Mouse (Mus musculus): ENCODE data around the gene Drp2.

Drp2 gene

GRCm38 (mm10) chrX:134403863-134404583, at the start of gene Drp2:
Gene Drp2 (plus strand): TSS chrX:134404551.
- DNase-seq (ENCODE audit: low read depth, low spot score): no peak

GRCm38 (mm10) chrX:134359336-134359735, 45.0 kb upstream of the Drp2 start:
- DNase-seq (ENCODE audit: low read depth, low spot score): no peak

DNA sequence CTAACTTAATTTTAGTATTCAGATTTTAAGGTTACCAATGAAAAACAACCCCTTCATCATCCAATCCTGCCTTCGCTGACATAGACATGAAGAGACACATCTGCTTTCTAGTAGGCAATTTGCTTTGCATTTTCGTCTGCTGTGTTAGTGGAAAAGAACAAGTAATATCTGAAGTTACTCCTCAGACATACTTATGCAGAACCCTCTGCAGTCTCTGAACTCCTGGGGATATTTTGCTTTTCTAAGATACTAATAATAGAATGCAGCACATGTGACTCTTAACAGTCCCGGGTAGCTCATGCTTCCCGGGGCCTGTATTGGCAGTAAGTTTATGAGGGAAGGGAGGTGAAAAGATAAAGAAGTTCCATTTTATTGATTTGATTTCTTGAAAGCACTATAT, 42.2 kb upstream of the Drp2 start:
- DNase-seq (ENCODE audit: low read depth, low spot score): no peak

DNA sequence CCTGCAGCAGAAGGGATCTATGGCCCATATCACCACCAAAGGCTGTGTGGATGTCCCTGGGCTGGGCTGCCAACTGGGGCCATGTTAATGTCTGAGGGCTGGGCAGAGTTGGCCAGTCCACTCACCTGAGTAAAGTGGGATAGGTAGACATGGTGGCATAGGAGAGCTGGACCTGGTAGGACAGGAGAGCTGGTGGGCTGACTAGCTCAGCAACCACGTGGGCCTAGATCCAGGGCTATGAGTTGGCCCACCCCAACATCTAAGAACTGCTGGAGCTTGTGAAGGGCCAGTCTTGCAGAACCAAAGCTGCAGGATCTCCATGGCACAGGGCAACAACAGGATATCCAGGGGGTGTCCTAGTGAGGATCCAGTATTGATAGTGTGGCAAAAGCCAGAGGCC, 38.9 kb upstream of the Drp2 start:
- DNase-seq (ENCODE audit: low read depth, low spot score): no peak

GRCm38 (mm10) chrX:134366547-134366946, 37.8 kb upstream of the Drp2 start:
- no peak for DNase-seq (ENCODE audit: low read depth, low spot score)

DNA sequence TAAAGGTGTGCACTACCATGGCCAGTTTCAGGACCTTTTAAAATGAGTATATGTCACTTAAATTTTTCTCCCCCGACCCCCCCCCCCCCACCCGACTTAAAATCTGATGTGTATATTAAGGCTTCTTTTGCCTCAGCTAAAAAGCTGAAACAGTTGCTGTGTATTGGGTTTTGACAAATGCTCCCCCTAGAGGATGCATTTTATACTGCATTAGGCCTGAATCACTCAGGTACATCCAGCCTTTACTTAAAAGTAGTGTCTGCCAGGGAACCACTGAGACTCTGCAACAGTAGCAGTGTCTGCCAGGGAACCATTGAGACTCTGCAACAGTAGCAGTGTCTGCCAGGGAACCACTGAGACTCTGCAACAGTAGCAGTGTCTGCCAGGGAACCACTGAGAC, 33.1 kb upstream of the Drp2 start:
- peak; percentile 7 for DNase-seq (ENCODE audit: low read depth, low spot score)

DNA sequence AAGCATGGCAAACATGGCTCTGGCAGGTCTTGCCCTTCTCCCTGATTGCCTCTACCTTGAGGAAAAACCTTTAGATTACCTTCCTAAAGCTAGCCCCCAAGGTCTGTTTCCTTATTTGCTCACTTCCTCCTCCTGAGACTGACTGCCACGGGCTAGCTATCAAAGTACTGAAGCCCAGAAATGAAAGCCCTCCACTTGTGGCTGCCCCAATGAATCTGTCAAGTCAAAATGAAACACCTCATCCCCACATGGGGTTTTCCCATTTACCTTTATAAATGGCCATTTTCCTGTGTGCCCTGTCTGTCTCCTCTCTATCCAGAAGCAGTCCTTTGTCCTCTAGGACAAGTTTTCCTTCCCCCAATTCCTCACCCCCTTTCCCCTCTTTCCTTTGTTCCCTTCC, 30.2 kb upstream of the Drp2 start:
- no peak for DNase-seq (ENCODE audit: low read depth, low spot score)

DNA sequence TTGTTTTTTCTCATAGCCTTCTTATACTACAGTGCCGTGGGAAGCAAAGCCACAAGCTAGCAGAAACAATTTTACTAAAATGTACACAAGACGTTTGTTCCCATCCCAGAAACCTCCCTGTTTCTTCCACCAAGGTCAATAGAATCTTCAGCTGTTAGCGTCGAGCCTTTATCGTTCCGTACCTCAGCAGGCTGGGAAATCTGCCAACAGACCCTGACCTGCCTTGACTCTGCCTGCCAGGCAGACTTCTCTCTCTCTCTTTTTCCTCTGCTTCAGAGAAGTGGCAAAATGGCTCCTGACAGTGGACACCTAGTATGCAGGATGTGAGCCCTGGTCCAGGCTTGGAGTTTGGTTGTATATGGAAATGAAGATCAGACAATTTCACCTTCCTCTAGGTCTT, 19.5 kb upstream of the Drp2 start:
- no peak for DNase-seq (ENCODE audit: low read depth, low spot score)

- no peak for DNase-seq (ENCODE audit: low read depth, low spot score)
Observed at GRCm38 (mm10) chrX:134398972-134399371, 5.4 kb upstream of the Drp2 start.

DNA sequence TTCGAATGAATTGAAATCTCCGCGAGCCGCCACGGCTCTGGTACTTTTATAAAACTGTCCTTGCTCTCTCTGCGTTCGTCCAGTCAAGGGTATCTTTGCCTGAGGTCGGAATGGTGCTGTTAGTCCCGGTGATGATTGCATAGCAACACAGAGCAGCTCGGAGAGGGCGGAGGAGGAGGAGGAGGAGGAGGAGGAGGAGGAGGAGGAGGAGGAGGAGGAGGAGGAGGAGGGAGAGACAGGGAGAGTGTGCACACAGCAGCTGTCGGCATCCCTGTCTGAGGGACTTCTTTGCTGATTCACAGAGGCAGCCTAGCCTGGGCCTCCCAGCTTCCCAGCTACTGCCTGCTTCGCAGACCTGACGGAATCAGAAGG, 219 bp downstream of the Drp2 start:
- peak; percentile 9 for DNase-seq (ENCODE audit: low read depth, low spot score)

DNA sequence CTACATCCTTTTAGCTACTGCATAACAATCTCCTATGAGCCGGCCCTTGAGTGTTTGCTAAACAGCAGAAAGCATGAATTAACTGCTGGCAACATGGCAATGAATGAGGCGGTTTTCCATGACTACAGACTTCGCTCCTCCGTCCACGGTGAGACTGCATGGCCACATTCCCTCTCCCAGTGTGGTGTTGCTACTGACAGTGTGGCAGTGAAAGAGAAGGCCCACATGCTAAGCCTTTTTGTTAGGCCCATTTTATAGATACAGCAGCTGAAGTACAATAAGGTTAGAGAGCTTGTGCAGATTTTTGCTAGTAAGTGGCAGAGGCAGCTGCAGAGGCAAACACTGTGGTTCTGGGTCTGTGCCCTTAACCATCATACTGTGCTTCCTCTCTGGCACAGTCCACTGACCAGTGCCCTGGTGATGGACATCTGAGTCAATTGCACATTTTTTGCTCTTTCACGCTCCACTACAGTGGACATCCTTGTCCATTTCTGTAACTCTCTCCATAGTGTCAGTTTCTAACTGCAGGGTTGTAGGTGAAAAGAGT, 5.1 kb downstream of the Drp2 start:
- DNase-seq (ENCODE audit: low read depth, low spot score): no peak

DNA sequence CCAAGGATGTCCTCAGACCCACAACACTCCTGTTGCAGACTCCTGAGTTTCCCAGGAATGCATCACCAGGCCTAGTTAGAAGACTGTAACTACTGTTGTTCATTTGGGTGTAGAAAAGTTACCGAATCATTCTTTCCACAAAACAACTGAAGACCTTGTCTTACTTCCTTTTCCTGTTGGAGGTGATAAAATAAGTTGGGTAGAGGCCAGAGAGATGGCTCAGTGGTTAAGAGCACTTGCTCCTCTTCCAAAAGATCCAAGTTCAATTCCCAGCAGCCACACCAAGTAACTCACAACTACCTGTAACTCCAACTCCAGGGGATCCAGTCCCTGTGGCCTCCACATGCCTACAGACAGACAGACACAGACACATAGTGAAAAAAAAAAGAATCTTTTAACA, 7.7 kb downstream of the Drp2 start:
- no peak for DNase-seq (ENCODE audit: low read depth, low spot score)

GRCm38 (mm10) chrX:134420097-134420496, 15.7 kb downstream of the Drp2 start:
- no peak for DNase-seq (ENCODE audit: low read depth, low spot score)

DNA sequence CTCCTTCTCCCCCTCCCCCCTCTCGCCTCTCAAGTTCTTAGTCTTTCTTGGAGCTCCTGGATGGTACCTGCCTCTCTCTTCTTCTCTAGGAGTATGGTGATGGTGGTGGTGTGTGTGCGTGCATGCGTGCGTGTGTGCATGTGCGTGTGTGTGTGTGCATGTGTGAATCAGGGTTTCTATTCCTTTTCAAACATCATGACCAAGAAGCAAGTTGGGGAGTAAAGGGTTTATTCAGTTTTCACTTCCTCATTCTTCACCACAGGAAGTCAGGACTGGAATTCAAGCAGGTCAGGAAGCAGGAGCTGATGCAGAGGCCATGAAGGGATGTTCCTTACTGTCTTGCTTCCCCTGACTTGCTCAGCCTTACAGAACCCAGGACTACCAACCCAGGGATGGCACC, 19.9 kb downstream of the Drp2 start:
- no peak for DNase-seq (ENCODE audit: low read depth, low spot score)

- DNase-seq (ENCODE audit: low read depth, low spot score): no peak
Observed at GRCm38 (mm10) chrX:134425798-134426197, 21.4 kb downstream of the Drp2 start.

DNA sequence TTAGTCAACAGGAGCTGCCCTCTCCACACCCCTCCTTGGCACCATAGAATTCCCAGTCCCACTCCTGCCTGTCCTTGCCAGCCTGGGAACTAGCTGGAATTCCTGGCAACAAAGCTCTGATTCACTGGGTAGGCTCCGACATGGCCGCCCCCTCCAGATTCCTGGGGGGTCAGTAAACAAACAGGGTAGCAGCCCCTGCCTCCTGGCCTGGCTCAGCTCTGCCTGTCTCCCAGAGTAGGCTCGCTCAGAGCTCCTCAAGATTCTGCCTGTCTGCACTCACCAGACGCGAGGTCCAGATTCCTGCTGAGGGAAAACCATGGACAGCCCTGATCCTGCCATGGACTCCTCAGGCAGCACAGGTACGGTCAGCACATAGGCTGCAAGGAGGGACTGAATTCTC, 22.5 kb downstream of the Drp2 start:
- DNase-seq (ENCODE audit: low read depth, low spot score): no peak

DNA sequence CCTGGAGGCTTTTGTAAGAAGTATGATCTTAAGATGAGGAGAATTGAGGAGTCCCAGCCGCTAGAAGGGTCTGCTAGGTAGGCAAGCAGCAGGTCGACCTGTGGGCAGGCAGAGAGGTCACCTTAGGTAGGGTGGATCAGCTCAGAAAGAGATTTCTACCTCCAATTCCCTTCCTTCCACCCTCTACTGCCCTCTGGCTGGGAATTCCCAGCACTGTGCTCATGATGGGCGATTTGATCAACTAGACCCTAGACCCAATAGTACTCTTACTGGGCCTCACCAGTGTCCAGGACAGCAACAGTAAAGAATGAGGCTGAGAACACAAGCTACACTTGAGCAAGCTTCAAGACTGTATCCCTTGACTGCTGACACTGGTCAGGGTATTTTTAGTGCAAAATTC, 23.0 kb downstream of the Drp2 start:
- no peak for DNase-seq (ENCODE audit: low read depth, low spot score)

DNA sequence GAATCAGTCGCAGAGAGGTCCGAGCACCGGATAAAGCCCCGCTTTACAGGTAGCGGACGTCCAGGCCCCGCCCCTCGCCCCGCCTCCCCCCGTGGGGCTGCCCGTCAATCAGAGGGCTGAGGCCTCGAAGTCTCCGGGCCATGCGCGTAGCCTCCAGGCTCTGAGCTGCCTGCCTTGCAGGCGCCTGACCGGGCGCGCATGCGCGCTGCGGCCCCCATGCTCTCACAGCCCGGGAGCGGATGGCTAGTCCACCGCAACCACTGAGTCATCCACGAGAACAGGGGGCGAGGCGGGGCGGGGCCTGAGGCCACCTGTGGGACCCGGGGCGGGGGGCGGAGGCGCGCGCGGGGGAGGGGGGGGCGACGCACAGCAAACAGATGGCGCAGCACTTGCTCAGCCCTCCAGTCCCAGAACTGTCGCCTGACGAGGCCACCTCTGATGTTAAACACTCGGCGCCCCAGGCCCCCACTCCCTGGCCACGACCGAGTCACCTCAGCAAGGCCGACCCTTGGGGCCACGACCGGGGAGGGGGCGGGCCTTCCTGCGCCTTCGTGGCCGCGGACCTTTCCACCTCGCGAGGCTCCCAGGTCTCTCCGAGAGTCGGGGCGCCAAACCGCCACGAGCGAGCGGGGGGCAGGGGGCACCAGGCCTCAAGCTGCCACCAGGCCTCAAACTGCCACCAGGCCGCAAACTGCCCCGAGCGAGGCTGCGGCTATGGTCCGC, 70.8 kb downstream of the Drp2 start:
- DNase-seq (ENCODE audit: low read depth, low spot score): peak; percentile 37

- no peak for DNase-seq (ENCODE audit: low read depth, low spot score)
Observed at GRCm38 (mm10) chrX:134476290-134476689, 71.9 kb downstream of the Drp2 start, which contains the start of gene Taf7l. Gene Taf7l (minus strand): TSS chrX:134476490.

GRCm38 (mm10) chrX:134481720-134482119, 77.4 kb downstream of the Drp2 start:
- DNase-seq (ENCODE audit: low read depth, low spot score): no peak

- DNase-seq (ENCODE audit: low read depth, low spot score): no peak
Observed at GRCm38 (mm10) chrX:134500651-134501050, 96.3 kb downstream of the Drp2 start.
